Mouse (Mus musculus): ENCODE results near the gene Ovol1. TPM values are rescaled to one million over a fixed set of nuclear protein-coding genes. Genes with fewer than 3 reads are reported as not detected.
A peak's percentile ranks its signal among the peaks of the same experiment; 100 is the strongest.

Ovol1 gene
- polyA plus RNA-seq, 1 experiment = 11.2 TPM

GRCm38 (mm10) chr19:5513005-5513349, 47.5 kb downstream of the Ovol1 start:
- DNase-seq = no peak
- TF ChIP-seq POLR2A (IDR thresholded peaks at IDR 0.05; ENCODE audit: borderline replicate concordance, extremely low read depth, low read depth, low read length) = no peak
- TF ChIP-seq CTCF (IDR thresholded peaks at IDR 0.05; ENCODE audit: insufficient read depth, low read length) = no peak
- peaks cover 5% of the 10 kb centered on the region for H3K4me1 ChIP-seq (ENCODE audit: control insufficient read depth, insufficient read depth, low read length)
- WGBS = 86% methylated on average over 3 of the region's 3 CpGs
- H3K4me3 ChIP-seq (replicated peaks; ENCODE audit: extremely low read depth, low read depth, low read length) = no peak overlapping the region

- TF ChIP-seq POLR2A (IDR thresholded peaks at IDR 0.05; ENCODE audit: borderline replicate concordance, extremely low read depth, low read depth, low read length) (no peak), CTCF (IDR thresholded peaks at IDR 0.05; ENCODE audit: insufficient read depth, low read length) (no peak)
- Histone ChIP-seq H3K4me1 (ENCODE audit: control insufficient read depth, insufficient read depth, low read length) (peaks cover 5% of the 10 kb centered on the region), H3K4me3 (replicated peaks; ENCODE audit: extremely low read depth, low read depth, low read length) (peak overlapping the region; percentile 32)
- DNase-seq = no peak
- 41% methylated on average over 12 of the region's 12 CpGs for WGBS
Observed at GRCm38 (mm10) chr19:5512091-5513004, 48.1 kb downstream of the Ovol1 start.

- WGBS = 35% methylated on average over 15 of the region's 15 CpGs
- TF ChIP-seq CTCF (IDR thresholded peaks at IDR 0.05; ENCODE audit: insufficient read depth, low read length) (no peak), POLR2A (IDR thresholded peaks at IDR 0.05; ENCODE audit: borderline replicate concordance, extremely low read depth, low read depth, low read length) (no peak)
- DNase-seq = no peak
- peaks cover 5% of the 10 kb centered on the region for H3K4me1 ChIP-seq (ENCODE audit: control insufficient read depth, insufficient read depth, low read length)
- peak overlapping the region; percentile 73 for H3K4me3 ChIP-seq (replicated peaks; ENCODE audit: extremely low read depth, low read depth, low read length)
Observed at GRCm38 (mm10) chr19:5511074-5511632, 49.3 kb downstream of the Ovol1 start.

- Histone ChIP-seq H3K4me1 (ENCODE audit: control insufficient read depth, insufficient read depth, low read length) (peaks cover 5% of the 10 kb centered on the region), H3K4me3 (replicated peaks; ENCODE audit: extremely low read depth, low read depth, low read length) (peak within 1 kb of the TSS; percentile 86)
- 2% methylated on average over 47 of the region's 47 CpGs for WGBS
- TF ChIP-seq POLR2A (IDR thresholded peaks at IDR 0.05; ENCODE audit: borderline replicate concordance, extremely low read depth, low read depth, low read length) = peak; percentile 62; the same call in 1 of the 2 replicates
- no peak for TF ChIP-seq CTCF (IDR thresholded peaks at IDR 0.05; ENCODE audit: insufficient read depth, low read length)
- DNase-seq = peak; percentile 92
Observed at GRCm38 (mm10) chr19:5510031-5511026, 50.1 kb downstream of the Ovol1 start, which contains the start of gene Snx32. TSS of gene Snx32 (minus strand) at chr19:5510538.

GRCm38 (mm10) chr19:5503687-5504086, 56.8 kb downstream of the Ovol1 start, which contains the start of gene 1700020D05Rik:
TSS of gene 1700020D05Rik (minus strand) at chr19:5503787.
- H3K4me3 ChIP-seq (replicated peaks; ENCODE audit: extremely low read depth, low read depth, low read length) = no peak within 1 kb of the TSS
- no peaks in the 10 kb centered on the region for H3K4me1 ChIP-seq (ENCODE audit: control insufficient read depth, insufficient read depth, low read length)
- TF ChIP-seq POLR2A (IDR thresholded peaks at IDR 0.05; ENCODE audit: borderline replicate concordance, extremely low read depth, low read depth, low read length) (no peak), CTCF (IDR thresholded peaks at IDR 0.05; ENCODE audit: insufficient read depth, low read length) (no peak)
- WGBS = 59% methylated on average over 17 of the region's 17 CpGs
- DNase-seq = no peak

- Histone ChIP-seq H3K4me1 (ENCODE audit: control insufficient read depth, insufficient read depth, low read length) (no peaks in the 10 kb centered on the region), H3K4me3 (replicated peaks; ENCODE audit: extremely low read depth, low read depth, low read length) (no peak overlapping the region)
- WGBS = 79% methylated on average over 2 of the region's 2 CpGs
- DNase-seq = no peak
- no peak for TF ChIP-seq POLR2A (IDR thresholded peaks at IDR 0.05; ENCODE audit: borderline replicate concordance, extremely low read depth, low read depth, low read length)
- TF ChIP-seq CTCF (IDR thresholded peaks at IDR 0.05; ENCODE audit: insufficient read depth, low read length) = no peak
Observed at GRCm38 (mm10) chr19:5500330-5500875, 60.0 kb downstream of the Ovol1 start.

Other genes with a start within 250 kb of the Ovol1 start
- not detected in 2 replicates for gene Catsper1, start 224.9 kb downstream of the Ovol1 start, polyA plus RNA-seq (2012; rRNA removed)
- 1.9 and 32.5 TPM in 2 replicates for gene Cst6, start 211.1 kb downstream of the Ovol1 start, polyA plus RNA-seq (2012; rRNA removed)
- gene Eif1ad, start 193.9 kb downstream of the Ovol1 start, polyA plus RNA-seq (2012; rRNA removed) = 15.5 and 21.4 TPM in 2 replicates
- 68.1 and 94.3 TPM in 2 replicates for gene Banf1, start 193.5 kb downstream of the Ovol1 start, polyA plus RNA-seq (2012; rRNA removed)
- 15.6 and 35.7 TPM in 2 replicates for gene Sart1, start 171.9 kb downstream of the Ovol1 start, polyA plus RNA-seq (2012; rRNA removed)
- gene Tsga10ip, start 158.1 kb downstream of the Ovol1 start, polyA plus RNA-seq (2012; rRNA removed) = not detected in 2 replicates
- 151 and 176 TPM in 2 replicates for gene Drap1, start 135.7 kb downstream of the Ovol1 start, polyA plus RNA-seq (2012; rRNA removed)
- 85.2 and 86.7 TPM in 2 replicates for gene AI837181, start 135.5 kb downstream of the Ovol1 start, polyA plus RNA-seq (2012; rRNA removed)
- 0.34 and 0.36 TPM in 2 replicates for gene Fosl1, start 113.1 kb downstream of the Ovol1 start, polyA plus RNA-seq (2012; rRNA removed)
- 15.8 and 17.0 TPM in 2 replicates for gene Ccdc85b, start 102.8 kb downstream of the Ovol1 start, polyA plus RNA-seq (2012; rRNA removed)
- 129 and 144 TPM in 2 replicates for gene Fibp, start 100.0 kb downstream of the Ovol1 start, polyA plus RNA-seq (2012; rRNA removed)
- gene Ctsw, start 92.1 kb downstream of the Ovol1 start, polyA plus RNA-seq (2012; rRNA removed) = 4.9 and 5.7 TPM in 2 replicates
- 96.9 and 103 TPM in 2 replicates for gene Efemp2, start 86.7 kb downstream of the Ovol1 start, polyA plus RNA-seq (2012; rRNA removed)
- 50.3 and 53.0 TPM in 2 replicates for gene Mus81, start 72.2 kb downstream of the Ovol1 start, polyA plus RNA-seq (2012; rRNA removed)
- gene Cfl1, start 70.2 kb downstream of the Ovol1 start, polyA plus RNA-seq (2012; rRNA removed) = 439 and 568 TPM in 2 replicates
- gene 1700020D05Rik, start 56.9 kb downstream of the Ovol1 start, polyA plus RNA-seq (2012; rRNA removed) = 1.1 and 1.2 TPM in 2 replicates
- 8.8 and 15.6 TPM in 2 replicates for gene Snx32, start 50.1 kb downstream of the Ovol1 start, polyA plus RNA-seq (2012; rRNA removed)
- 14.5 and 15.3 TPM in 2 replicates for gene Ap5b1, start 7.4 kb upstream of the Ovol1 start, polyA plus RNA-seq (2012; rRNA removed)
- gene Rnaseh2c, start 41.2 kb upstream of the Ovol1 start, polyA plus RNA-seq (2012; rRNA removed) = 38.6 and 47.6 TPM in 2 replicates
- 72.5 and 75.7 TPM in 2 replicates for gene Kat5, start 49.6 kb upstream of the Ovol1 start, polyA plus RNA-seq (2012; rRNA removed)
- gene Rela, start 76.8 kb upstream of the Ovol1 start, polyA plus RNA-seq (2012; rRNA removed) = 118 and 120 TPM in 2 replicates
- gene Sipa1, start 103.1 kb upstream of the Ovol1 start, polyA plus RNA-seq (2012; rRNA removed) = 163 and 214 TPM in 2 replicates
- gene Map3k11, start 128.1 kb upstream of the Ovol1 start, polyA plus RNA-seq (2012; rRNA removed) = 141 and 162 TPM in 2 replicates
- gene Pcnx3, start 128.3 kb upstream of the Ovol1 start, polyA plus RNA-seq (2012; rRNA removed) = 156 and 166 TPM in 2 replicates
- 2.0 and 4.6 TPM in 2 replicates for gene Kcnk7, start 143.7 kb upstream of the Ovol1 start, polyA plus RNA-seq (2012; rRNA removed)
- gene Ehbp1l1, start 165.7 kb upstream of the Ovol1 start, polyA plus RNA-seq (2012; rRNA removed) = 64.4 and 73.8 TPM in 2 replicates
- gene Fam89b, start 169.0 kb upstream of the Ovol1 start, polyA plus RNA-seq (2012; rRNA removed) = 231 and 234 TPM in 2 replicates
- gene Ltbp3, start 180.3 kb upstream of the Ovol1 start, polyA plus RNA-seq (2012; rRNA removed) = 236 and 238 TPM in 2 replicates
- 113 and 116 TPM in 2 replicates for gene Scyl1, start 210.8 kb upstream of the Ovol1 start, polyA plus RNA-seq (2012; rRNA removed)